Comparison of ENCODE assay signal across 8 mouse cellular contexts in genomic region chr2:30066046-30066901, GRCm38 (mm10). TPM values are rescaled to one million over a fixed set of nuclear protein-coding genes. Genes with fewer than 3 reads are reported as not detected.
DNase-seq lines count a peak whose midpoint lies in the region; ATAC-seq lines count a peak whose summit lies in the region.

No protein-coding gene starts in this region.

- H3K27ac ChIP-seq in brown adipose tissue, adult 24 weeks (replicated peaks; ENCODE audit: low read depth, low read length): peak overlapping the region; percentile 87
- H3K27ac ChIP-seq in heart, embryonic 13.5 days (replicated peaks): peak overlapping the region; percentile 98
- peak overlapping the region; percentile 97 for H3K27ac ChIP-seq in liver, embryonic 12.5 days

- DNase-seq in kidney, postnatal 10 days: peak; percentile 98
- DNase-seq in naive thymus-derived CD4-positive, alpha-beta T cell, adult 2 months (ENCODE audit: low read depth): peak; percentile 92
- peak; percentile 96 for DNase-seq in splenic B cell, adult 2 months (ENCODE audit: low read depth, low spot score)

- under 1% methylated on average over 78 of the region's 101 CpGs for WGBS in heart, embryonic 13.5 days
- WGBS in liver, embryonic 12.5 days (ENCODE audit: insufficient replicate concordance): under 1% methylated on average over 83 of the region's 101 CpGs

- H3K4me1 ChIP-seq in brown adipose tissue, adult 24 weeks (ENCODE audit: control insufficient read depth, insufficient read depth, insufficient read length, low read length): peaks cover 5% of the 10 kb centered on the region; the same call in 1 of the 2 replicates
- H3K4me1 ChIP-seq in heart, embryonic 13.5 days: peaks cover 44% of the 10 kb centered on the region
- peaks cover 64% of the 10 kb centered on the region for H3K4me1 ChIP-seq in liver, embryonic 12.5 days

- H3K36me3 ChIP-seq in heart, embryonic 13.5 days: peaks cover 30% of the 10 kb centered on the region
- peaks cover 32% of the 10 kb centered on the region for H3K36me3 ChIP-seq in liver, embryonic 12.5 days
- peaks cover 9% of the 10 kb centered on the region for H3K36me3 ChIP-seq in splenic B cell, adult 2 months (ENCODE audit: control insufficient read depth, insufficient read depth, low read length, poor library complexity, severe bottlenecking)

- ATAC-seq in CD4-positive, CD25-positive, alpha-beta regulatory T cell, adult 4 months: peak; percentile 70
- peak; percentile 82 for ATAC-seq in erythroid progenitor cell, adult 5-6 weeks (replicated peaks; ENCODE audit: low FRiP score, poor library complexity, severe bottlenecking)
- ATAC-seq in heart, embryonic 13.5 days (ENCODE audit: extremely low read depth, insufficient number of reproducible peaks, low FRiP score, low TSS enrichment): peak; percentile 94
- peak; percentile 89 for ATAC-seq in liver, embryonic 12.5 days

- H3K27me3 ChIP-seq in heart, embryonic 13.5 days (replicated peaks): no peaks in the 10 kb centered on the region
- no peaks in the 10 kb centered on the region for H3K27me3 ChIP-seq in liver, embryonic 12.5 days (replicated peaks)
- no peaks in the 10 kb centered on the region for H3K27me3 ChIP-seq in splenic B cell, adult 2 months (ENCODE audit: control insufficient read depth, insufficient read depth, low read length, poor library complexity, severe bottlenecking)

- peak overlapping the region; percentile 100 for H3K4me3 ChIP-seq in brown adipose tissue, adult 24 weeks (ENCODE audit: insufficient read depth, low read depth, low read length)
- H3K4me3 ChIP-seq in heart, embryonic 13.5 days: peak overlapping the region; percentile 100
- H3K4me3 ChIP-seq in liver, embryonic 12.5 days: peak overlapping the region; percentile 99

- peak overlapping the region; percentile 98 for H3K9ac ChIP-seq in heart, embryonic 13.5 days
- H3K9ac ChIP-seq in liver, embryonic 12.5 days: peak overlapping the region; percentile 98

- no peaks in the 10 kb centered on the region for H3K9me3 ChIP-seq in heart, embryonic 13.5 days
- no peaks in the 10 kb centered on the region for H3K9me3 ChIP-seq in liver, embryonic 12.5 days (replicated peaks)

- H3K4me2 ChIP-seq in heart, embryonic 13.5 days: peak overlapping the region; percentile 76
- peak overlapping the region; percentile 97 for H3K4me2 ChIP-seq in liver, embryonic 12.5 days

RNA-seq across cellular contexts. Expression of gene Set, which starts 9.1 kb away (rescaled TPM):
- 100 to 1,000 TPM; 362 to 387 TPM for polyA plus RNA-seq in CD4-positive, CD25-positive, alpha-beta regulatory T cell, adult 4 months (2017; shearing (Covaris generic))
- polyA plus RNA-seq in brown adipose tissue, adult 24 weeks (2012; ENCODE audit: insufficient read depth, insufficient read length, missing spikeins): 131 and 139 TPM in 2 replicates
- 56.2 and 60.5 TPM in 2 replicates for total RNA-seq in erythroid progenitor cell, adult 5-6 weeks (2015; ENCODE audit: low replicate concordance)
- 155 and 219 TPM in 2 replicates for total RNA-seq in erythroid progenitor cell, adult 5-6 weeks (2017; ENCODE audit: low replicate concordance)
- 214 and 239 TPM in 2 replicates for polyA plus RNA-seq in heart, embryonic 13.5 days (2015; fragmentation: Nextera tagmentation; extraction: Ambion mirVana)
- polyA plus RNA-seq in liver, embryonic 12.5 days (2016; fragmentation: Nextera tagmentation; extraction: Ambion mirVana): 409 and 423 TPM in 2 replicates

RNA-seq across cellular contexts. Expression of gene Pkn3, which starts 11.2 kb away (rescaled TPM):
- polyA plus RNA-seq in CD4-positive, CD25-positive, alpha-beta regulatory T cell, adult 4 months (2017; shearing (Covaris generic)): under 1 TPM; 0.16 to 0.48 TPM
- 1.3 and 4.2 TPM in 2 replicates for polyA plus RNA-seq in brown adipose tissue, adult 24 weeks (2012; ENCODE audit: insufficient read depth, insufficient read length, missing spikeins)
- not detected in 2 replicates for total RNA-seq in erythroid progenitor cell, adult 5-6 weeks (2015; ENCODE audit: low replicate concordance)
- not detected in 2 replicates for total RNA-seq in erythroid progenitor cell, adult 5-6 weeks (2017; ENCODE audit: low replicate concordance)
- polyA plus RNA-seq in heart, embryonic 13.5 days (2015; fragmentation: Nextera tagmentation; extraction: Ambion mirVana): 13.1 and 13.2 TPM in 2 replicates
- polyA plus RNA-seq in liver, embryonic 12.5 days (2016; fragmentation: Nextera tagmentation; extraction: Ambion mirVana): 4.6 and 5.1 TPM in 2 replicates

RNA-seq across cellular contexts. Expression of gene Wdr34, which starts 17.6 kb away (rescaled TPM):
- 1 to 10 TPM; 1.5 to 2.0 TPM for polyA plus RNA-seq in CD4-positive, CD25-positive, alpha-beta regulatory T cell, adult 4 months (2017; shearing (Covaris generic))
- polyA plus RNA-seq in brown adipose tissue, adult 24 weeks (2012; ENCODE audit: insufficient read depth, insufficient read length, missing spikeins): 6.2 and 6.6 TPM in 2 replicates
- total RNA-seq in erythroid progenitor cell, adult 5-6 weeks (2015; ENCODE audit: low replicate concordance): 2.1 and 3.2 TPM in 2 replicates
- total RNA-seq in erythroid progenitor cell, adult 5-6 weeks (2017; ENCODE audit: low replicate concordance): 0.26 TPM in 1 of 2 replicates, not detected in the other
- 17.9 and 18.8 TPM in 2 replicates for polyA plus RNA-seq in heart, embryonic 13.5 days (2015; fragmentation: Nextera tagmentation; extraction: Ambion mirVana)
- 13.2 and 15.4 TPM in 2 replicates for polyA plus RNA-seq in liver, embryonic 12.5 days (2016; fragmentation: Nextera tagmentation; extraction: Ambion mirVana)

RNA-seq across cellular contexts. Expression of gene Zdhhc12, which starts 27.2 kb away (rescaled TPM):
- polyA plus RNA-seq in CD4-positive, CD25-positive, alpha-beta regulatory T cell, adult 4 months (2017; shearing (Covaris generic)): 10 to 100 TPM; 32.3 to 44.9 TPM
- 3.8 and 5.7 TPM in 2 replicates for polyA plus RNA-seq in brown adipose tissue, adult 24 weeks (2012; ENCODE audit: insufficient read depth, insufficient read length, missing spikeins)
- total RNA-seq in erythroid progenitor cell, adult 5-6 weeks (2015; ENCODE audit: low replicate concordance): 8.6 and 13.4 TPM in 2 replicates
- total RNA-seq in erythroid progenitor cell, adult 5-6 weeks (2017; ENCODE audit: low replicate concordance): 2.3 and 4.0 TPM in 2 replicates
- polyA plus RNA-seq in heart, embryonic 13.5 days (2015; fragmentation: Nextera tagmentation; extraction: Ambion mirVana): 36.5 and 45.5 TPM in 2 replicates
- 29.7 and 31.0 TPM in 2 replicates for polyA plus RNA-seq in liver, embryonic 12.5 days (2016; fragmentation: Nextera tagmentation; extraction: Ambion mirVana)

RNA-seq across cellular contexts. Expression of gene Zer1, which starts 58.1 kb away (rescaled TPM):
- 10 to 100 TPM; 18.5 to 25.5 TPM for polyA plus RNA-seq in CD4-positive, CD25-positive, alpha-beta regulatory T cell, adult 4 months (2017; shearing (Covaris generic))
- 19.2 and 23.8 TPM in 2 replicates for polyA plus RNA-seq in brown adipose tissue, adult 24 weeks (2012; ENCODE audit: insufficient read depth, insufficient read length, missing spikeins)
- 10.9 and 27.4 TPM in 2 replicates for total RNA-seq in erythroid progenitor cell, adult 5-6 weeks (2015; ENCODE audit: low replicate concordance)
- 6.7 and 11.7 TPM in 2 replicates for total RNA-seq in erythroid progenitor cell, adult 5-6 weeks (2017; ENCODE audit: low replicate concordance)
- 5.6 and 6.3 TPM in 2 replicates for polyA plus RNA-seq in heart, embryonic 13.5 days (2015; fragmentation: Nextera tagmentation; extraction: Ambion mirVana)
- 4.3 and 4.4 TPM in 2 replicates for polyA plus RNA-seq in liver, embryonic 12.5 days (2016; fragmentation: Nextera tagmentation; extraction: Ambion mirVana)

Comparison
In these comparisons a context has a peak if more than half of its experiments do, and no peak if none do; other contexts are left out.
1. Peak in every context shown above with its lines: DNase-seq, ATAC-seq, H3K4me3 ChIP-seq and H3K27ac ChIP-seq.